Mouse (Mus musculus) ovary, adult 18-20 months (tissue): ENCODE measurements around the gene Pcnx2.

Experiments used
- DNase-seq: peaks from one replicate; pipeline ENCODE4 v3.0.0; 2022; ENCODE audit warnings: low spot score, mixed read lengths

Pcnx2 gene

GRCm38 (mm10) chr8:125897868-125898788 lies at the start of gene Pcnx2:
Gene Pcnx2 (minus strand): TSS chr8:125898317.
- no peak for DNase-seq

GRCm38 (mm10) chr8:125944511-125944910 lies 46.4 kb upstream of the Pcnx2 start:
- DNase-seq = no peak

- no peak for DNase-seq
Measured at GRCm38 (mm10) chr8:125935649-125936048, 37.5 kb upstream of the Pcnx2 start.

- DNase-seq = no peak
Measured at GRCm38 (mm10) chr8:125931822-125932221, 33.7 kb upstream of the Pcnx2 start.

- DNase-seq = no peak
Measured at GRCm38 (mm10) chr8:125930276-125931046, 32.3 kb upstream of the Pcnx2 start.

- DNase-seq = no peak
Measured at GRCm38 (mm10) chr8:125926636-125927035, 28.5 kb upstream of the Pcnx2 start.

GRCm38 (mm10) chr8:125922333-125922732 lies 24.2 kb upstream of the Pcnx2 start:
- no peak for DNase-seq

GRCm38 (mm10) chr8:125920761-125921160 lies 22.6 kb upstream of the Pcnx2 start:
- DNase-seq = no peak

- DNase-seq = no peak
Measured at GRCm38 (mm10) chr8:125920281-125920680, 22.2 kb upstream of the Pcnx2 start.

GRCm38 (mm10) chr8:125919560-125919959 lies 21.4 kb upstream of the Pcnx2 start:
- DNase-seq = no peak

GRCm38 (mm10) chr8:125918719-125919118 lies 20.6 kb upstream of the Pcnx2 start:
- DNase-seq = no peak

- no peak for DNase-seq
Measured at GRCm38 (mm10) chr8:125917013-125917412, 18.9 kb upstream of the Pcnx2 start.

GRCm38 (mm10) chr8:125914386-125914785 lies 16.3 kb upstream of the Pcnx2 start:
- no peak for DNase-seq

- DNase-seq = no peak
Measured at GRCm38 (mm10) chr8:125913206-125913605, 15.1 kb upstream of the Pcnx2 start.

- DNase-seq = no peak
Measured at GRCm38 (mm10) chr8:125911229-125911580, 13.1 kb upstream of the Pcnx2 start.

- DNase-seq = no peak
Measured at GRCm38 (mm10) chr8:125910365-125911228, 12.5 kb upstream of the Pcnx2 start, which contains the start of gene Map3k21. Gene Map3k21 (plus strand): TSS chr8:125910450.

GRCm38 (mm10) chr8:125909661-125910364 lies 11.7 kb upstream of the Pcnx2 start:
- DNase-seq = peak; percentile 64

GRCm38 (mm10) chr8:125907311-125907710 lies 9.2 kb upstream of the Pcnx2 start:
- no peak for DNase-seq

- DNase-seq = no peak
Measured at GRCm38 (mm10) chr8:125905341-125905740, 7.2 kb upstream of the Pcnx2 start.

GRCm38 (mm10) chr8:125902521-125902920 lies 4.4 kb upstream of the Pcnx2 start:
- DNase-seq = peak; percentile 15

- no peak for DNase-seq
Measured at GRCm38 (mm10) chr8:125901167-125901566, 3.0 kb upstream of the Pcnx2 start.
